Mouse (Mus musculus): ENCODE results near the gene Atp8a2.

DNA sequence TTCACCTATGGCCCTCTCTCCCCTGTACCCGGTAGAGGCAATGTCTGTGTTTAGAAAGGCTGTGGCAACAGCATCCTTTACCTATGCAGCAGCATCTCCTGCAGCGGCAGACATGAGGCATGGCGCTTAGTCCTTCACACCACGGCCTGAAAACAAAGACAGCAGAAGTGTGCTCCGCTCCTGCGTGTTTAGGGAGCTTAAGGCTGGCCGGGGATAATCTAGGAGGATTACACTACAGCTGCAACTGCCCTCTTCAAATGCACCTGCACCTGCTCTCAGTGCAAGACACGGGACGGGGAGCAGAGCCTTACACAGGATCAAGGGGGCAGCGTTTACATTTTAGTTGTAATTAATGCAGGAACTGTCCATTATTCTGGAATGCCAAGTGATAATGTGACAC lies 75.4 kb downstream of the Atp8a2 start:
- TF ChIP-seq POLR2AphosphoS2 (IDR thresholded peaks at IDR 0.05; ENCODE audit: insufficient read length, low read depth): no peak
- TF ChIP-seq POLR2A (IDR thresholded peaks at IDR 0.05; ENCODE audit: insufficient read length, low read depth): no peak
- TF ChIP-seq E2F4 (IDR thresholded peaks at IDR 0.05; ENCODE audit: insufficient read depth): no peak
- no peak for TF ChIP-seq CEBPB (IDR thresholded peaks at IDR 0.05; ENCODE audit: insufficient read depth, poor library complexity, severe bottlenecking)
- TF ChIP-seq MAX (IDR thresholded peaks at IDR 0.05; ENCODE audit: low read depth): no peak
- TF ChIP-seq USF1 (IDR thresholded peaks at IDR 0.05; ENCODE audit: low read depth): no peak
- TF ChIP-seq MYOD1 (IDR thresholded peaks at IDR 0.05; ENCODE audit: control insufficient read depth in 1 of 3, insufficient read length in 2 of 3, low read depth in 2 of 3): no peak

Data from myocyte (in vitro differentiated cells).